Mouse (Mus musculus): ENCODE data around the gene Pip5k1b.

Pip5k1b gene

GRCm38 (mm10) chr19:24501525-24501924 is 54.1 kb downstream of the Pip5k1b start:
- TF ChIP-seq POU5F1 (IDR thresholded peaks at IDR 0.05; ENCODE audit: borderline replicate concordance, low read length) (no peak), CTCF (conservative IDR thresholded peaks at IDR 0.05; ENCODE audit: low read length) (no peak), NANOG (IDR thresholded peaks at IDR 0.05; ENCODE audit: borderline replicate concordance, low read length) (no peak)
- no peaks in the 10 kb centered on the region for H3K9me3 ChIP-seq (ENCODE audit: low read length)
- peaks cover 21% of the 10 kb centered on the region for H3K4me1 ChIP-seq (replicated peaks; ENCODE audit: low read depth, low read length)
- no peaks in the 10 kb centered on the region for H3K36me3 ChIP-seq (ENCODE audit: insufficient read depth, low read length)
- no peak overlapping the region for H3K4me3 ChIP-seq (replicated peaks; ENCODE audit: low read length)
- no peaks in the 10 kb centered on the region for H3K27me3 ChIP-seq (ENCODE audit: insufficient read depth, low read length)

- Histone ChIP-seq H3K27me3 (ENCODE audit: insufficient read depth, low read length) (no peaks in the 10 kb centered on the region), H3K4me3 (replicated peaks; ENCODE audit: low read length) (no peak overlapping the region), H3K36me3 (ENCODE audit: insufficient read depth, low read length) (no peaks in the 10 kb centered on the region), H3K4me1 (replicated peaks; ENCODE audit: low read depth, low read length) (peaks cover 29% of the 10 kb centered on the region), H3K9me3 (ENCODE audit: low read length) (no peaks in the 10 kb centered on the region)
- TF ChIP-seq CTCF (conservative IDR thresholded peaks at IDR 0.05; ENCODE audit: low read length) = no peak
Observed at GRCm38 (mm10) chr19:24500431-24500830, 55.2 kb downstream of the Pip5k1b start.

GRCm38 (mm10) chr19:24499291-24499690 is 56.4 kb downstream of the Pip5k1b start:
- no peak for TF ChIP-seq NANOG (IDR thresholded peaks at IDR 0.05; ENCODE audit: borderline replicate concordance, low read length)
- no peak for TF ChIP-seq POU5F1 (IDR thresholded peaks at IDR 0.05; ENCODE audit: borderline replicate concordance, low read length)
- TF ChIP-seq CTCF (conservative IDR thresholded peaks at IDR 0.05; ENCODE audit: low read length) = no peak
- H3K36me3 ChIP-seq (ENCODE audit: insufficient read depth, low read length) = no peaks in the 10 kb centered on the region
- no peak overlapping the region for H3K4me3 ChIP-seq (replicated peaks; ENCODE audit: low read length)
- no peaks in the 10 kb centered on the region for H3K9me3 ChIP-seq (ENCODE audit: low read length)
- peaks cover 40% of the 10 kb centered on the region for H3K4me1 ChIP-seq (replicated peaks; ENCODE audit: low read depth, low read length)
- no peaks in the 10 kb centered on the region for H3K27me3 ChIP-seq (ENCODE audit: insufficient read depth, low read length)

- Histone ChIP-seq H3K4me1 (replicated peaks; ENCODE audit: low read depth, low read length) (peaks cover 71% of the 10 kb centered on the region), H3K36me3 (ENCODE audit: insufficient read depth, low read length) (no peaks in the 10 kb centered on the region), H3K9me3 (ENCODE audit: low read length) (no peaks in the 10 kb centered on the region), H3K27me3 (ENCODE audit: insufficient read depth, low read length) (no peaks in the 10 kb centered on the region), H3K4me3 (replicated peaks; ENCODE audit: low read length) (no peak overlapping the region)
- TF ChIP-seq NANOG (IDR thresholded peaks at IDR 0.05; ENCODE audit: borderline replicate concordance, low read length) = no peak
- TF ChIP-seq CTCF (conservative IDR thresholded peaks at IDR 0.05; ENCODE audit: low read length) = no peak
- no peak for TF ChIP-seq POU5F1 (IDR thresholded peaks at IDR 0.05; ENCODE audit: borderline replicate concordance, low read length)
Observed at GRCm38 (mm10) chr19:24493887-24494286, 61.8 kb downstream of the Pip5k1b start.

- H3K4me3 ChIP-seq (replicated peaks; ENCODE audit: low read length) = peak overlapping the region; percentile 2; the same call in 1 of the 2 replicates
- H3K4me1 ChIP-seq (replicated peaks; ENCODE audit: low read depth, low read length) = peaks cover 76% of the 10 kb centered on the region
- no peaks in the 10 kb centered on the region for H3K27me3 ChIP-seq (ENCODE audit: insufficient read depth, low read length)
- no peaks in the 10 kb centered on the region for H3K36me3 ChIP-seq (ENCODE audit: insufficient read depth, low read length)
- TF ChIP-seq POU5F1 (IDR thresholded peaks at IDR 0.05; ENCODE audit: borderline replicate concordance, low read length) (no peak), NANOG (IDR thresholded peaks at IDR 0.05; ENCODE audit: borderline replicate concordance, low read length) (peak; percentile 97)
- H3K9me3 ChIP-seq (ENCODE audit: low read length) = no peaks in the 10 kb centered on the region
Observed at GRCm38 (mm10) chr19:24491824-24492223, 63.8 kb downstream of the Pip5k1b start.

- no peaks in the 10 kb centered on the region for H3K27me3 ChIP-seq (ENCODE audit: insufficient read depth, low read length)
- H3K9me3 ChIP-seq (ENCODE audit: low read length) = no peaks in the 10 kb centered on the region
- TF ChIP-seq NANOG (IDR thresholded peaks at IDR 0.05; ENCODE audit: borderline replicate concordance, low read length) = no peak
- no peak for TF ChIP-seq POU5F1 (IDR thresholded peaks at IDR 0.05; ENCODE audit: borderline replicate concordance, low read length)
- no peak for TF ChIP-seq CTCF (conservative IDR thresholded peaks at IDR 0.05; ENCODE audit: low read length)
- peaks cover 70% of the 10 kb centered on the region for H3K4me1 ChIP-seq (replicated peaks; ENCODE audit: low read depth, low read length)
- H3K36me3 ChIP-seq (ENCODE audit: insufficient read depth, low read length) = no peaks in the 10 kb centered on the region
- no peak overlapping the region for H3K4me3 ChIP-seq (replicated peaks; ENCODE audit: low read length)
Observed at GRCm38 (mm10) chr19:24490275-24490674, 65.4 kb downstream of the Pip5k1b start.

GRCm38 (mm10) chr19:24486433-24487296 is 69.0 kb downstream of the Pip5k1b start:
- no peaks in the 10 kb centered on the region for H3K27me3 ChIP-seq (ENCODE audit: insufficient read depth, low read length)

GRCm38 (mm10) chr19:24484612-24485194 is 71.0 kb downstream of the Pip5k1b start:
- Histone ChIP-seq H3K9me3 (ENCODE audit: low read length) (no peaks in the 10 kb centered on the region), H3K4me1 (replicated peaks; ENCODE audit: low read depth, low read length) (peaks cover 20% of the 10 kb centered on the region), H3K27me3 (ENCODE audit: insufficient read depth, low read length) (no peaks in the 10 kb centered on the region), H3K36me3 (ENCODE audit: insufficient read depth, low read length) (0 out of 2 replicates have a peak, but pooled peaks cover under 1% of the 10 kb centered on the region), H3K4me3 (replicated peaks; ENCODE audit: low read length) (no peak overlapping the region)
- no peak for TF ChIP-seq CTCF (conservative IDR thresholded peaks at IDR 0.05; ENCODE audit: low read length)
- TF ChIP-seq NANOG (IDR thresholded peaks at IDR 0.05; ENCODE audit: borderline replicate concordance, low read length) = no peak
- no peak for TF ChIP-seq POU5F1 (IDR thresholded peaks at IDR 0.05; ENCODE audit: borderline replicate concordance, low read length)

More at GRCm38 (mm10) chr19:24486433-24487296, 69.0 kb downstream of the Pip5k1b start:
- Histone ChIP-seq H3K4me3 (replicated peaks; ENCODE audit: low read length) (no peak overlapping the region), H3K36me3 (ENCODE audit: insufficient read depth, low read length) (no peaks in the 10 kb centered on the region), H3K9me3 (ENCODE audit: low read length) (no peaks in the 10 kb centered on the region), H3K4me1 (replicated peaks; ENCODE audit: low read depth, low read length) (peaks cover 40% of the 10 kb centered on the region)
- no peak for TF ChIP-seq POU5F1 (IDR thresholded peaks at IDR 0.05; ENCODE audit: borderline replicate concordance, low read length)
- TF ChIP-seq CTCF (conservative IDR thresholded peaks at IDR 0.05; ENCODE audit: low read length) = no peak
- TF ChIP-seq NANOG (IDR thresholded peaks at IDR 0.05; ENCODE audit: borderline replicate concordance, low read length) = no peak

Data from E14TG2a.4 (cell line).